Mouse (Mus musculus) embryonic facial prominence, embryonic 13.5 days (tissue): ENCODE measurements around the gene Knstrn. TPM values are rescaled to one million over a fixed set of nuclear protein-coding genes. Genes with fewer than 3 reads are reported as not detected.

Source experiments
- ATAC-seq: fragments of 200-750 bp; cut with Nextera tagmentation; 2 replicates; pipeline ENCODE4 v1.8.0; 2017; ENCODE audit warnings: low read depth; ENCODE audit not compliant: insufficient number of reproducible peaks, insufficient read depth, low FRiP score, low TSS enrichment
- H3K27ac ChIP-seq: fragments of 300-500 bp; sonication (generic); 2 replicates; pipeline ENCODE4 v1.5.1; 2015; ENCODE audit warnings: moderate library complexity, mild to moderate bottlenecking, inconsistent platforms
- H3K27me3 ChIP-seq: fragments of 300-500 bp; sonication (generic); 2 replicates; pipeline ENCODE4 v1.6.1; 2015; ENCODE audit warnings: mild to moderate bottlenecking, inconsistent platforms
- H3K36me3 ChIP-seq: fragments of 300-500 bp; sonication (generic); 2 replicates; pipeline ENCODE4 v1.6.1; 2015; ENCODE audit warnings: mild to moderate bottlenecking, inconsistent platforms
- H3K4me1 ChIP-seq: fragments of 300-500 bp; sonication (generic); 2 replicates; pipeline ENCODE4 v1.6.1; 2015; ENCODE audit warnings: inconsistent platforms
- H3K4me2 ChIP-seq: fragments of 300-500 bp; sonication (generic); 2 replicates; pipeline ENCODE4 v1.6.1; 2015; ENCODE audit warnings: moderate library complexity, mild to moderate bottlenecking, inconsistent platforms
- H3K4me3 ChIP-seq: fragments of 300-500 bp; sonication (generic); 2 replicates; pipeline ENCODE4 v1.5.1; 2015; ENCODE audit warnings: mild to moderate bottlenecking, inconsistent platforms
- H3K9ac ChIP-seq: fragments of 300-500 bp; sonication (generic); 2 replicates; pipeline ENCODE4 v1.6.1; 2015; ENCODE audit warnings: mild to moderate bottlenecking, inconsistent platforms
- H3K9me3 ChIP-seq: fragments of 300-500 bp; sonication (generic); 2 replicates; pipeline ENCODE4 v1.6.1; 2016; ENCODE audit warnings: inconsistent platforms
- WGBS: fragments of 180-500 bp; shearing (Covaris S2); methylation state at CpG from one replicate; pipeline ENCODE4 v1.1.7; 2015; ENCODE audit warnings: mixed read lengths; 5-methylcytosine and 5-hydroxymethylcytosine counted together
- polyA plus RNA-seq: library from polyadenylated mRNA; unstranded; fragments of >200 nt; fragmentation: Nextera tagmentation; extraction: Ambion mirVana; gene quantifications from 2 replicates; pipeline ENCODE4 v1.2.1, GENCODE M21; 2015

Knstrn gene
- polyA plus RNA-seq, 1 experiment from 2014 or later = 115 TPM

DNA sequence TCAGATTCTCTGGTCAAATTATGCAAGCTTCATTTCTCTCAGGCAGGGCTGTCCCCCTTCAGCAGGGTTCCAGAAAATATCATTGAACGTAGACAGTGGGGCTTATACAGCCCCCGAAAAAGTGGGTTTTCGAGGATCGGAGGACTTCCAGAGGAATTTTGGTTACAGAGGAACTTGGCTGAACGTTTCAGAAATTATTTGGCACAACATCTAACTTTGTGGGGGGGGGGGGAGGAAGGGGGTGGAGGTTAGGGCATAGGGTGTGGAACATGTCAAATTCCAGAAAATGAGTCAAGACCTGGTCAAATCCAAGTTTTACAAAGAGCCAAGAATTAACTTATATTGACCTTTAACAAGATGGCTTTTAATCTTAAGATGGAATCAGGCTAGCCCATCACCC lies 15.3 kb downstream of the Knstrn start:
- peaks cover 86% of the 10 kb centered on the region for H3K36me3 ChIP-seq
- H3K27ac ChIP-seq = no peak overlapping the region
- no peaks in the 10 kb centered on the region for H3K27me3 ChIP-seq
- no peak for ATAC-seq
- no peak overlapping the region for H3K4me2 ChIP-seq
- no peak overlapping the region for H3K9ac ChIP-seq
- no peaks in the 10 kb centered on the region for H3K4me1 ChIP-seq
- WGBS = 91% methylated on average over 5 of the region's 5 CpGs
- H3K4me3 ChIP-seq = no peak overlapping the region
- 0 out of 2 replicates have a peak, but pooled peaks cover 4% of the 10 kb centered on the region for H3K9me3 ChIP-seq

DNA sequence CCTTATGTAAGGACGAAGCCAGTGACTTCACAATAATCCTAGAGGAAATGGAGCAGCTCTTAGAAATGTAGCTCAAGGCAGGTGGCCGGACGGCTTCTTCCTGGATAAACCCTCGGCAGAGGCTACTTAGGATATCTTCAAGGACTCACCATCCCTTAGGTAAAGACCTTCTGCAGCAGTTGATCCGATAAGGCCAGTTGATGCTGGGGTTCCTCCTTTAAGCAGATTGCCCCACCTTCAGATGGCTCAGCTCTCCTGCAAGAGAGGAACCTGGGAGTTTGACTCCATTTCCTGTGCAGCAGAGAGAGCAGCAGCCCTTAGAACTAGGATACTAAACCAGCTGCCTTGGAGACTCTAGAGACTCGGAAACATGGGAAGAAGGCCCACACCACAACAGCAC lies 20.3 kb downstream of the Knstrn start:
- H3K9me3 ChIP-seq = no peaks in the 10 kb centered on the region
- ATAC-seq = no peak
- no peaks in the 10 kb centered on the region for H3K27me3 ChIP-seq
- no peak overlapping the region for H3K27ac ChIP-seq
- WGBS = 93% methylated on average over 6 of the region's 6 CpGs
- H3K4me1 ChIP-seq = no peaks in the 10 kb centered on the region
- no peak overlapping the region for H3K9ac ChIP-seq
- peaks cover 61% of the 10 kb centered on the region for H3K36me3 ChIP-seq
- no peak overlapping the region for H3K4me3 ChIP-seq
- H3K4me2 ChIP-seq = no peak overlapping the region

DNA sequence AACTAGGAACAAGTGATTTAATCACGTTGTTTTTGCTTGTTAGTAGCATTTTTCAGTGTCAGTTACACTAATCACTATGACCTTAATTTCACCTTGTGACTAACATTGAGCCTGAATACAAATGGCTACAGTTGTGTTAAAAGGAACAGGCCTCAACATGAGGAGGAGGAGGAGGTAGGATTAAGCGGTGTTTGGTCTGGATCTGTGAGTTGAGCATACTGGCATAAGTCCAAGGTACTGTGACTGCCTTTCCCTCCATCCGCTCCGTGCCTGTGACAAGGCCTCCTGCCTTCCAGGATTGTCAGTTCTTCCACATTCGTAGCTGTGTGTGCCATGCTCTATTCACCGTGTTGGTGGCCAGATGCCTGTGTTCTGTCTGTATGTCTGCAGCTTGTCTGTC lies 21.3 kb downstream of the Knstrn start:
- Histone ChIP-seq H3K4me3 (no peak overlapping the region), H3K27me3 (no peaks in the 10 kb centered on the region), H3K9me3 (no peaks in the 10 kb centered on the region), H3K36me3 (peaks cover 52% of the 10 kb centered on the region), H3K4me1 (no peaks in the 10 kb centered on the region), H3K9ac (peak overlapping the region; percentile 27; the same call in 1 of the 2 replicates), H3K27ac (no peak overlapping the region), H3K4me2 (no peak overlapping the region)
- WGBS = 73% methylated on average over 6 of the region's 6 CpGs
- no peak for ATAC-seq

DNA sequence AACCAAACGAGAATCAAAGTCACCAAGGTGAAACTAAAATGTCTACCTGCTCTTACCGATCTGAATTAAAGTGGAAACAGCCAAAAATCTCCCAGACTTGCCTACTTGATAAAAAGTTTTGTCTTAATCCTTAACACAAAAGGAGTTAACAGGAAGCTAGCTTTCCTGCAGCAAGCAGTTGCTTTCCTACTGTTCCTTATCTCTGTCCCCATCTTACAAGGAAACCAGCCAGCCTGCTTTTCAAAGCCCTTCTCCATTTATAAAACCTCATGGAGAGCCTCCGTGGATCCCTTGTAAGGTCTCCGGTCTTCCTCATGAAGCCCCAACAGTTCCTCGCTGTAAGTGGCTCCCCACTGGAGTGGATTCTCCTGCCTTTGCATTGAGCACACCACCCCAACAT lies 24.5 kb downstream of the Knstrn start:
- 32% methylated on average over 5 of the region's 5 CpGs for WGBS
- H3K9ac ChIP-seq = no peak overlapping the region

DNA sequence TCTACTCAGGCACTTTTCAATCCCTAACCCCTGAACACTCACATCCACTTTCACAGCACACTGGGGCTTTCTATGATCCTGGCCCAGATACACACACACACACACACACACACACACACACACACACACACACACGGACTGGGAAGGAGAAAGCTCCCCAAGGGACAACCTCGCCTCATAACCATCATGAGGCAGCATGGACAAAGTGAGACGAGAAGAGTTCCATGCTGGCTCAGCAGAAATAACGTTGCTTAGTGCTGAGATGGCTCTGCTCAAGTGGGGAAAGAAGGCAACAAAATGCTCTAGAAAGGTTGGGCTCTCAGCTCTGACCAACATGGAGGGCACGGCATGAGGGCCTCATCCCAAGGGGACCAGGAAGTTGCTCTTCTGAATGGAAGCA lies 27.4 kb downstream of the Knstrn start:
- H3K27ac ChIP-seq = no peak overlapping the region
- no peaks in the 10 kb centered on the region for H3K27me3 ChIP-seq
- H3K9me3 ChIP-seq = no peaks in the 10 kb centered on the region; the same call in 1 of the 2 replicates
- no peak overlapping the region for H3K4me3 ChIP-seq
- H3K4me2 ChIP-seq = no peak overlapping the region
- WGBS = 74% methylated on average over 5 of the region's 5 CpGs
- H3K9ac ChIP-seq = no peak overlapping the region
- H3K36me3 ChIP-seq = no peaks in the 10 kb centered on the region
- H3K4me1 ChIP-seq = no peaks in the 10 kb centered on the region
- ATAC-seq = no peak

More for the DNA sequence above, 24.5 kb downstream of the Knstrn start:
- Histone ChIP-seq H3K27me3 (no peaks in the 10 kb centered on the region), H3K4me3 (no peak overlapping the region), H3K36me3 (peaks cover 23% of the 10 kb centered on the region), H3K9me3 (no peaks in the 10 kb centered on the region), H3K4me1 (no peaks in the 10 kb centered on the region), H3K27ac (no peak overlapping the region), H3K4me2 (no peak overlapping the region)
- ATAC-seq = no peak

DNA sequence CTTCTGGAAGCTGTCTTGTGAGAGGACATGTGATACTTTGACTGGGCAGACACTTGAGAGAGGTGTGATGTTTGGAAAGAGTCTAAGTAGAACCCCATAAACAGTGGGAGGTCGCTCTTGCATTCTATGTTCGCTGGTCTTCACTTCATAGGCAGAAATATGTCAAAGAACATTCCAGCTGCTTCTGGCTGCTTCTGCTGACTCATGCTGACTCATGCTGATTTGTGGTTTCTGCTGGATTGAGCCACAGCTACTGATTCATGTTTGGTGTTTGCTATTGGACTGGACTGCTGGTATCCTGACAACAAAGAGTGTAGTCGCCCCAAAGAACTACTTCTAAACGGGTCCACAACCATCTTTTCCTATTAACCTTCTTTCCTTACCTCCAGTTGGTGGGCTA lies 28.0 kb downstream of the Knstrn start:
- H3K9me3 ChIP-seq = no peaks in the 10 kb centered on the region; the same call in 1 of the 2 replicates
- no peak overlapping the region for H3K4me3 ChIP-seq
- H3K4me1 ChIP-seq = no peaks in the 10 kb centered on the region
- no peak overlapping the region for H3K9ac ChIP-seq
- H3K4me2 ChIP-seq = no peak overlapping the region
- H3K36me3 ChIP-seq = no peaks in the 10 kb centered on the region
- ATAC-seq = no peak
- no peak overlapping the region for H3K27ac ChIP-seq
- no peaks in the 10 kb centered on the region for H3K27me3 ChIP-seq
- WGBS = 82% methylated on average over 4 of the region's 4 CpGs

DNA sequence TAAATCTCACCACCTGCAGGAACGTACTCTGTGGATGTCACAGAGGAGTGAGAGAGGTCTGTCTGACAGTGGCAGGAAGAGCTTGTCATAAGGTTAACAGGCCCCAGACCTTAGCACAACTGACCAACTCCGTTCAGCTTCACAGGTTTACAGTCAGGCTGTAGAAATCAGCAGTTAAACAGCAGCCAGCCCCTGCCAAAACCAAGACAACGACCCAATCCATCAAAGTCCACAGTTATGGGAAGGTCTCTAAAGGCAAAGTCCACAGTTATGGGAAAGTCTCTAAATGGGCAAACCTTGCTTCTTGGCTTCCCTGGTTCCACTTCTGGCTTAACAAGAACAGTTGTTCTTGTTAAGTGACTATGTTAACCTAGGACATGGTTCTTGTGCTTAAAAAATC lies 30.6 kb downstream of the Knstrn start:
- WGBS = 81% methylated on average over 3 of the region's 3 CpGs
- no peaks in the 10 kb centered on the region for H3K4me1 ChIP-seq
- H3K27me3 ChIP-seq = no peaks in the 10 kb centered on the region
- ATAC-seq = no peak
- H3K9ac ChIP-seq = no peak overlapping the region
- no peak overlapping the region for H3K4me3 ChIP-seq
- no peak overlapping the region for H3K4me2 ChIP-seq
- no peaks in the 10 kb centered on the region for H3K36me3 ChIP-seq
- H3K27ac ChIP-seq = no peak overlapping the region
- no peaks in the 10 kb centered on the region; the same call in 1 of the 2 replicates for H3K9me3 ChIP-seq

DNA sequence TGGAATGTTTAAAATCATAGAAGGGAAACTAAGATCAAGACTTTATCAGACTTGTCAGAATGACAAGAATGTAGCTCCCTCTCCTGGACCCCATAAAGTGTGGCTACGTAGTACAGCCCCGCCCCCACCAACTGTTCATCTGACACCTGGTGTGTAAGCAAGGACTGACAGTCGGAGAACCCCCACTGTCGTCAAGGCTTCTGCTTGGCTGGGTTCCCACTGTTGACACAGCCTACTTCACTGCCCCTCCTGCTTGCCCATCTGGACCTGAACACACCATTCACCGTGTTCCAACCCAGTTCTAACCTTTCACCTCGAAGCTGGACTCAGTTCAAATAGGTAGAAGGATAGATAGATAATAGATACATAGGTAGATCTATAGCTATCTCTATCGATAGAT lies 32.4 kb downstream of the Knstrn start:
- no peaks in the 10 kb centered on the region for H3K4me1 ChIP-seq
- no peak overlapping the region for H3K9ac ChIP-seq
- H3K27ac ChIP-seq = no peak overlapping the region
- ATAC-seq = no peak
- H3K36me3 ChIP-seq = no peaks in the 10 kb centered on the region
- no peak overlapping the region for H3K4me3 ChIP-seq
- H3K27me3 ChIP-seq = no peaks in the 10 kb centered on the region
- no peak overlapping the region for H3K4me2 ChIP-seq
- WGBS = 61% methylated on average over 7 of the region's 7 CpGs
- H3K9me3 ChIP-seq = no peaks in the 10 kb centered on the region; the same call in 1 of the 2 replicates

DNA sequence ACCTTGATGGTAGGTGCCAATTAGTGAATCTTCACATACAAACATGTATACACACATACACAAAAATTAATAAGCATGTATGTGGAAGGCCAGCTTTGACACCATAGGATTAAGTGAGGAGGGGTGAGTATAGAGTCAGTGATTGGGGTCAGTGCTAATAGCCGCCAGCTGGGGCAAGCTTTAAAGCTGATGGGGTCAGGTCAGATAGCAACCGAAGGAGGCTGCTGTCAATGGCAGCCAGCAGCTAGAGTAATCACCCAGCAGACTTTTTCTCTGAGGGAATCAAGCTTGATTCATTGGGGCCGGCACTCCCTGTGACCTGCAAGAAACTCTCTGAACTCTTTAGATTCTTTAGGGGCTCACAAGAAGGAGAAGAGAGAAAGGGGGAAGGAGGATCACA lies 38.0 kb downstream of the Knstrn start:
- H3K27me3 ChIP-seq = no peaks in the 10 kb centered on the region
- no peak for ATAC-seq
- no peak overlapping the region for H3K4me2 ChIP-seq
- H3K36me3 ChIP-seq = no peaks in the 10 kb centered on the region
- 4% methylated on average over 3 of the region's 3 CpGs for WGBS
- no peak overlapping the region for H3K27ac ChIP-seq
- H3K9me3 ChIP-seq = no peaks in the 10 kb centered on the region
- no peaks in the 10 kb centered on the region for H3K4me1 ChIP-seq
- H3K4me3 ChIP-seq = no peak overlapping the region
- no peak overlapping the region for H3K9ac ChIP-seq

DNA sequence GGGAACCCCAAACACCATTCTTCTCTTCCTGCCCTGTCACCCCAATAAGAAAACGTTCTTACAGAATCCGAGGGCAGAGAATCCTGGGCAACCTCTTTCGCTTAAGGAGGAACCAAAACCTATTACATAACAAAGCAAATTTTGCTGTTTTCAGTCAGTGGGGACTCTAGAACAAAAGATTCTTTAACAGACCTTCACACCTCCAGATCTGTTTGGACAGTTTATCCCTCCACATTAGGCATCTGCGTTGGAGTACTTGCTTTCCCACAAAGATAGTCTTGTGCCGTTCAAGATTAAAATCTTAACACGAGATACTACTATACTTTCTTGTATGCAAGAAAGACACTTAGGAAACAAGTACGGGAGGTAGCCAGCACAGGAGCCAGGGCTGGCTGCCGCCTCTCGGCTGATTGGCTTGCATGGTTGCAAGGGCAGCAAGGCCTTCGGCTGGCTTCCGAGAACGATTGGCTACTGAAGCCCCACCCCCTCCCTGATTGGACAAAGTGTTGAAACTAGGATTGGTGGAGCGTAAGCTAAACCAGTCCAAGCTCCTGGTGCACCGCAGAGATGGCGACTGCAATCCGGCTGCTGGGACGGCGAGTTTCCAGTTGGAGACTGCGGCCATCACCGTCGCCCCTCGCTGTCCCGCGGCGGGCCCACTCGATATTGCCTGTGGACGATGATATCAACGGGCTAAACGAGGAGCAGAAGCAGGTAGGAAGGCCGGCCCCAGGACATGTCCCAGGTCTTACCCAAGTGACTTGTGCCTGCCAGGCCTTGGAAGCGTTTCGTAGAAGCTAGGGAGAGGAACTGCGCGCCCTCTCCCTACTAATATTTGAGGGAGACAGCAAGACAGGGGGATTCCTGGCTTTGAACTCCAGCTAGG lies 47.9 kb downstream of the Knstrn start, which contains the start of gene Ivd:
Ivd (plus strand) TSS at position 501 of the 886 bp plus-strand sequence.
- Histone ChIP-seq H3K27ac (peak within 1 kb of the TSS; percentile 77; the same call in 1 of the 2 replicates), H3K4me2 (peak within 1 kb of the TSS; percentile 76), H3K4me3 (peak within 1 kb of the TSS; percentile 72), H3K9ac (peak within 1 kb of the TSS; percentile 85), H3K9me3 (no peaks in the 10 kb centered on the region), H3K27me3 (no peaks in the 10 kb centered on the region), H3K36me3 (peaks cover 15% of the 10 kb centered on the region), H3K4me1 (peaks cover 22% of the 10 kb centered on the region)
- under 1% methylated on average over 34 of the region's 34 CpGs for WGBS
- peak; percentile 97 for ATAC-seq

DNA sequence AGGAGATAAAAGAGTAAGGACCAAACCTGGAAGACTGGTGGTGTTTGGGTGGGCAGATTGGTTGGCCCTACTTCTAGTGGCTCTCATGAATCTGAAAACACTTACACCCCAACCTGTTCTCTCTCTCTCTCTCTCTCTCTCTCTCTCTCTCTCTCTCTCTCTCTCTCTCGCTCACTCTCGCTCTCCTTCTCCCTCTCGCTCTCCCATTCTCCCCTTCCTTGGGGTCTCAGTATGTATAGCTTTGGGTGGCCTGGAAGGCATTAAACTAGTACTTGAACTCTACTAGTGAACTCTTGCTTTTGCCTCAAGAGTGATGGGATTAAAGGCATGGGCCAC lies 48.5 kb downstream of the Knstrn start:
- H3K27me3 ChIP-seq = no peaks in the 10 kb centered on the region
- H3K4me2 ChIP-seq = peak overlapping the region; percentile 76
- ATAC-seq = no peak
- 6% methylated on average over 3 of the region's 3 CpGs for WGBS
- H3K27ac ChIP-seq = peak overlapping the region; percentile 77; the same call in 1 of the 2 replicates
- H3K4me1 ChIP-seq = peaks cover 22% of the 10 kb centered on the region
- peaks cover 15% of the 10 kb centered on the region for H3K36me3 ChIP-seq
- no peaks in the 10 kb centered on the region for H3K9me3 ChIP-seq
- H3K9ac ChIP-seq = peak overlapping the region; percentile 85
- H3K4me3 ChIP-seq = peak overlapping the region; percentile 72

DNA sequence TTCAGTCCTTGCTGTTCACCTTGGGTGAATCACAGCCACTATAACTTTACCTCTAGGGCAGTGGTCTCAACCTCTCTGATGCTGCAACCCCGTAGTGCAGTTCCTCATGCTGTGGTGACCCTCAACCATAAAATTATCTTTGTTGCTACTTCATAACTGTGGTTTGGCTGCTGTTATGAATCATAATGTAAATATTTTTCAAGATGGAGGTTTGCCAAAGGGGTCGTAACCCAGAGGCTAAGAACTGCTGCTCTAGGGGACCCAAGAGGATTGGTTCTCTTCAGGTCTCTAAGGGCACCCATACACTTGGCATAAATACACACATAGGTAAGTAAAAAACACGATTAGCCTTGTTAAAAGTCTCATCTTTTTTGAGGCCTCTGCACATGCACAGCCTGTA lies 56.8 kb downstream of the Knstrn start:
- 81% methylated on average over 3 of the region's 3 CpGs for WGBS
- Histone ChIP-seq H3K4me1 (no peaks in the 10 kb centered on the region), H3K9me3 (no peaks in the 10 kb centered on the region), H3K27ac (no peak overlapping the region), H3K36me3 (peaks cover 68% of the 10 kb centered on the region), H3K4me2 (no peak overlapping the region), H3K4me3 (no peak overlapping the region), H3K27me3 (no peaks in the 10 kb centered on the region), H3K9ac (no peak overlapping the region)
- no peak for ATAC-seq
